9 mouse cellular contexts compared by ENCODE assay signal in the genomic region with DNA sequence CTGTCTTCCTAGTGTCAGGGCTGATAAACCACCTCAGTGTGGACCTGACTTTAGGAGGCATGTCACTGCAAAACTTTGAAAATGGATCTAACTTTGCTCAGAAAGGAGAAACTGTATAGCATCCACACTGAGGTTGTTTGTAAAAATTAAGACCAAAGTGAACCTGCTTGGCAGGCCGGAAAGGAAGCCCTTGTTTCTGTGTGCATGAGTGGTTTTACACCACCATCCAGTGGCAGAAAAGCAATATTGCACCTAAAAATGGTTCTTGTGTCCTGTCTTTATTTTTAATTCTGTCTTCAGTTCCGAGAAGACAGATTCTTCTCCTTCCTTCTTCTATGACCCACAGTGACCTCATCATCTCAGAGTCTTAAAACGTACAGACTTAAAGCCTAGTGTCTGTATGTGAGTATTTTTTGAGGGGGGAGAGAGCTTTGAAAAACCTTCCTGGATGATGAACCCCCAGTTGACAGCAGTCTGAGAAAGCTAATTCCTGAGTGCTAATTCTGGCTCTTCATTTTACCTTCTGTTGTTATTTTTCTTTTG.
DNase-seq lines count a peak whose midpoint lies in the region; ATAC-seq and TF ChIP-seq lines count a peak whose summit lies in the region.
"Had no signal": no experiment of that assay in that cellular context is flagged by ENCODE, and none has a peak within 500 bp of the region (broad histone marks: within the 10 kb centered on the region; RNA-seq: fewer than 3 reads in every experiment).

No protein-coding gene starts in this region.

- no peak overlapping the region for H3K4me3 ChIP-seq in heart, embryonic 10.5 days
- H3K4me3 ChIP-seq in heart, postnatal 0 days (ENCODE audit: low read depth, low read length) = no peak overlapping the region
- no peak overlapping the region for H3K4me3 ChIP-seq in stomach, embryonic 14.5 days (ENCODE audit: low read depth, low read length)

- no peaks in the 10 kb centered on the region for H3K27me3 ChIP-seq in heart, embryonic 10.5 days (ENCODE audit: insufficient read depth, poor library complexity, severe bottlenecking)
- H3K27me3 ChIP-seq in heart, postnatal 0 days (ENCODE audit: control insufficient read depth, insufficient read depth, low read length) = no peaks in the 10 kb centered on the region
- H3K27me3 ChIP-seq in stomach, embryonic 14.5 days (ENCODE audit: control insufficient read depth, insufficient read depth, low read length) = no peaks in the 10 kb centered on the region
- H3K27me3 ChIP-seq: megakaryocyte, embryonic 14.5 days had no signal

- TF ChIP-seq CTCF in heart, postnatal 0 days (IDR thresholded peaks at IDR 0.05; ENCODE audit: low read depth) = peak; percentile 89

- H3K27ac ChIP-seq in heart, embryonic 10.5 days = no peak overlapping the region
- no peak overlapping the region for H3K27ac ChIP-seq in heart, postnatal 0 days (ENCODE audit: low read depth)
- no peak overlapping the region for H3K27ac ChIP-seq in stomach, embryonic 14.5 days (ENCODE audit: low read length)

- no peak overlapping the region for H3K4me2 ChIP-seq in heart, postnatal 0 days (ENCODE audit: low read depth, low read length)
- no peak overlapping the region for H3K4me2 ChIP-seq in stomach, embryonic 14.5 days (replicated peaks; ENCODE audit: low read depth, low read length)

- ATAC-seq in common myeloid progenitor, adult 5-6 weeks (replicated peaks; ENCODE audit: low read depth, poor library complexity, severe bottlenecking) = peak; percentile 74
- ATAC-seq in heart, postnatal 0 days (ENCODE audit: insufficient read depth, low read depth) = peak; percentile 44
- 0 out of 2 replicates have a peak, but pooled peaks have one; percentile 42 for ATAC-seq in stomach, embryonic 14.5 days (ENCODE audit: insufficient number of reproducible peaks, insufficient read depth, low FRiP score, low read depth)

- H3K9me3 ChIP-seq in heart, embryonic 10.5 days = no peaks in the 10 kb centered on the region
- H3K9me3 ChIP-seq in heart, postnatal 0 days (replicated peaks; ENCODE audit: control insufficient read depth, low read length) = no peaks in the 10 kb centered on the region
- H3K9me3 ChIP-seq in stomach, embryonic 14.5 days (ENCODE audit: control insufficient read depth, low read depth, low read length) = no peaks in the 10 kb centered on the region
- H3K9me3 ChIP-seq: megakaryocyte, embryonic 14.5 days had no signal

- 19% methylated on average over 3 of the region's 3 CpGs for WGBS in heart, embryonic 10.5 days
- WGBS in heart, postnatal 0 days = 3% methylated on average over 3 of the region's 3 CpGs
- 11% methylated on average over 3 of the region's 3 CpGs for WGBS in stomach, embryonic 14.5 days

- DNase-seq in heart, adult 11 months = peak; percentile 68
- DNase-seq in heart, embryonic 10.5 days (ENCODE audit: low spot score) = no peak
- peak; percentile 89 for DNase-seq in NIH3T3 (ENCODE audit: low read depth)
- DNase-seq in heart, postnatal 0 days (ENCODE audit: low spot score) = peak; percentile 80
- DNase-seq in layer of hippocampus, adult 18-20 months (ENCODE audit: low spot score in 2 of 2) = peak; percentile 12 to 71
- peak; percentile 68 for DNase-seq in mesoderm, embryonic 11.5 days (ENCODE audit: low read depth, low spot score)

- no peak overlapping the region for H3K9ac ChIP-seq in heart, postnatal 0 days (replicated peaks; ENCODE audit: low read depth, low read length)
- H3K9ac ChIP-seq in stomach, embryonic 14.5 days (replicated peaks; ENCODE audit: low read depth, low read length) = no peak overlapping the region

- TF ChIP-seq EP300 in heart, postnatal 0 days (IDR thresholded peaks at IDR 0.05; ENCODE audit: low read depth) = no peak

- H3K4me1 ChIP-seq in heart, embryonic 10.5 days = no peaks in the 10 kb centered on the region
- no peaks in the 10 kb centered on the region for H3K4me1 ChIP-seq in heart, postnatal 0 days (ENCODE audit: control insufficient read depth, insufficient read depth)
- no peaks in the 10 kb centered on the region for H3K4me1 ChIP-seq in stomach, embryonic 14.5 days (ENCODE audit: control insufficient read depth, insufficient read depth, low read length)

- no peaks in the 10 kb centered on the region for H3K36me3 ChIP-seq in heart, embryonic 10.5 days
- no peaks in the 10 kb centered on the region for H3K36me3 ChIP-seq in heart, postnatal 0 days (replicated peaks; ENCODE audit: control insufficient read depth, insufficient read depth, low read length)
- H3K36me3 ChIP-seq in stomach, embryonic 14.5 days (ENCODE audit: control insufficient read depth, insufficient read depth, low read length) = no peaks in the 10 kb centered on the region
